Mouse (Mus musculus): ENCODE data around the gene Sfxn5. TPM values are rescaled to one million over a fixed set of nuclear protein-coding genes. Genes with fewer than 3 reads are reported as not detected.

Sfxn5 gene
- polyA plus RNA-seq, 2 experiments: 5.8 to 6.6 TPM

DNA sequence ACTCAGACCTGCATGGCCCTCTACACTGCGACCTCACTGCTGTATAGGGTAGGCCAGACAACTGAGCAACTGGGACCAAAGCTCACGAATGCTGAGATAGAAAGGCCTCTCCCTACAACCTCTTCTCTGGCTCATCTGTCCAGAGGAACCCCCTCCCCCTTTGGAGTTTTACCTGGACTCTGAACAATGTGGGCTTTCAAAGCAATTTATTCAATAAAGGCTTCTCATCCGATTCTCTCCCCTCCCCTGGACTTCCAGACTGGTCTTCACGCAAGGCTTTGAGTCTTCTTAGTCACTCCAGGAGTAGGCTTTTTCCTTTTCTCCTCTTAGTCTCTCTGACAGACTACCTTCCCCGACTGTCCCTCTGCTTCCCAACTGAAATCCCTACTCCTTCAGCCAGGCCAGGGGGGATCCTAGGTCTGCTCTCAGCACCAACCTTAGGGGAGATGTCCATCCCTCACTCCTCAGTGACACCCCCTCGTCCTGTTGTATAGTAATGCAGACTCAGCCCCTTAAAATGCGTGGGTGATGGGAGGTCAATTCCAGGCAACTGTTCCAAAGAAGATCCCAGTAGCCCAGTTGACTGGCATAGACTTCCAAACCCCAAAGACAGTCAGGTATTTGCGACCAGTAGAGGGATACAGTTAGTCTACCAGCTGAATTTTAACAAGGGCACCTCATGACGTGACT is 141.3 kb downstream of the Sfxn5 start:
- H3K27me3 ChIP-seq (ENCODE audit: control insufficient read depth, insufficient read depth, low read length): peaks cover 87% of the 10 kb centered on the region
- ATAC-seq (ENCODE audit: low FRiP score, low read depth): no peak
- no peak overlapping the region for H3K27ac ChIP-seq (replicated peaks; ENCODE audit: low read depth, low read length)
- DNase-seq (ENCODE audit: low spot score): no peak
- H3K9ac ChIP-seq (ENCODE audit: low read depth, low read length, severe bottlenecking): no peak overlapping the region
- peaks cover 20% of the 10 kb centered on the region for H3K4me1 ChIP-seq (ENCODE audit: control insufficient read depth, insufficient read depth, low read length)
- H3K4me2 ChIP-seq (replicated peaks; ENCODE audit: low read depth, low read length, severe bottlenecking): no peak overlapping the region
- no peaks in the 10 kb centered on the region for H3K9me3 ChIP-seq (ENCODE audit: control insufficient read depth, low read length)
- no peak for TF ChIP-seq POLR2A (IDR thresholded peaks at IDR 0.05; ENCODE audit: borderline replicate concordance, extremely low read depth, insufficient read depth, insufficient read length)
- no peak overlapping the region for H3K4me3 ChIP-seq (replicated peaks; ENCODE audit: low read length)
- H3K36me3 ChIP-seq (ENCODE audit: control insufficient read depth, insufficient read depth, low read length): no peaks in the 10 kb centered on the region
- WGBS: 20% methylated on average over 9 of the region's 9 CpGs

DNA sequence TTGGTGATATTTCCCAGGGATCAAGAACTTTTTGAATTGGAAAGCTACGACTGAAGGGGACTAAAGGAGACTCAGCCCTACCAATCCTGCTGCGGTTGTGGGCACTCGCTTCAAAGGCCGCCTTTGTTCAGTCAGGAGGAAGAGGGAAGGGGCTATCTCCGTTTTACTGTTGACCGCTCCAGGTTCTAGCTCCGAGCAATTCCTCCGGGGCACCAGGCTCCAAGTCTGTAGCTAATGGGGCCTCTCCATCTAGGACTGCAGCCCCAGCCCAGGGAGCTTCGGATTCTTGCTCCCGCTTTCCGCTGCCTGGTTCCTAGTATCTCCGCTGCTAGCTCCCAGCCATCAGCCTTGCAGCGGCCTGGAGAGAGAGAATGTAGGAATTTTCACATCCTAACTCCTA is 142.6 kb downstream of the Sfxn5 start:
- peak overlapping the region; percentile 55 for H3K4me2 ChIP-seq (replicated peaks; ENCODE audit: low read depth, low read length, severe bottlenecking)
- no peak overlapping the region for H3K27ac ChIP-seq (replicated peaks; ENCODE audit: low read depth, low read length)
- H3K4me3 ChIP-seq (replicated peaks; ENCODE audit: low read length): peak overlapping the region; percentile 36
- TF ChIP-seq POLR2A (IDR thresholded peaks at IDR 0.05; ENCODE audit: borderline replicate concordance, extremely low read depth, insufficient read depth, insufficient read length): no peak
- H3K9ac ChIP-seq (ENCODE audit: low read depth, low read length, severe bottlenecking): peak overlapping the region; percentile 1; the same call in 1 of the 2 replicates
- peaks cover 96% of the 10 kb centered on the region for H3K27me3 ChIP-seq (ENCODE audit: control insufficient read depth, insufficient read depth, low read length)
- H3K4me1 ChIP-seq (ENCODE audit: control insufficient read depth, insufficient read depth, low read length): peaks cover 20% of the 10 kb centered on the region
- 1% methylated on average over 13 of the region's 13 CpGs for WGBS
- H3K9me3 ChIP-seq (ENCODE audit: control insufficient read depth, low read length): no peaks in the 10 kb centered on the region
- peak; percentile 10 for DNase-seq (ENCODE audit: low spot score)
- no peak for ATAC-seq (ENCODE audit: low FRiP score, low read depth)
- no peaks in the 10 kb centered on the region for H3K36me3 ChIP-seq (ENCODE audit: control insufficient read depth, insufficient read depth, low read length)

DNA sequence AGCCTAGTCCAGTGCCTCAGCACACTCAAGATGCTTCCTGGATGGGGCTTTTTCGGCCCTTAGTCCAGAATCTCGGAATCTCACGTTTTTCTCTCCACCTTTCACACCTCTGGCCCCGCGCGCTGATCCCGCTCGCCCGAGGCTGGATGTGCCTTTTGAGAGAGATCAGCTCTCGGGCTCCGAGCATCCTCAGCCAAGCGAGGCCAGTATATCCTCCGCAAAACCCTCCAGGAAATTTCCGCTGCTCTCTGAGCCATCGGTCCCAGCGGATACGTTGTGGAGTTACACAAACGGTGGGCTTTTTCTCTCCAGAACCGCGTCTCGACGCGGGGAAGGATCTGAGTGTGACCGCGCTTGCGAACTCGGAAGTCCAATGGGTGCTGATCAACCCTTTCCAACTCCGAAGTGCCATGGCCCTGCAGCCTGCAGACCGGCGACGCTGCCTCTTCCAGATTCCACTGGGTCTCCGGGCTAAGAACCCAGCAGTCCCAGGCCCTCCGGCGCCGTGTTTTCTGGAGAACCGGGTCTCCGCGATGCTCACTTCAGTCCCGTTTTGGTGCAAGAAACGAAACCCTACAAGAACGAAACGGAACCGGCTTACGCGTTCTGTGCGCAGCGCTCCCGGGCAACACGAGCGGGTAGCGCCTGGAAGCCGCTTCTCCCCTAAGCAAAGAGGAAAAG is 143.2 kb downstream of the Sfxn5 start:
- WGBS: under 1% methylated on average over 52 of the region's 52 CpGs
- DNase-seq (ENCODE audit: low spot score) (peak; percentile 13), ATAC-seq (ENCODE audit: low FRiP score, low read depth) (no peak)
- Histone ChIP-seq H3K4me2 (replicated peaks; ENCODE audit: low read depth, low read length, severe bottlenecking) (peak overlapping the region; percentile 55), H3K27me3 (ENCODE audit: control insufficient read depth, insufficient read depth, low read length) (peaks cover 98% of the 10 kb centered on the region), H3K27ac (replicated peaks; ENCODE audit: low read depth, low read length) (no peak overlapping the region), H3K4me1 (ENCODE audit: control insufficient read depth, insufficient read depth, low read length) (peaks cover 20% of the 10 kb centered on the region), H3K9ac (ENCODE audit: low read depth, low read length, severe bottlenecking) (peak overlapping the region; percentile 1; the same call in 1 of the 2 replicates), H3K9me3 (ENCODE audit: control insufficient read depth, low read length) (no peaks in the 10 kb centered on the region), H3K36me3 (ENCODE audit: control insufficient read depth, insufficient read depth, low read length) (no peaks in the 10 kb centered on the region), H3K4me3 (replicated peaks; ENCODE audit: low read length) (peak overlapping the region; percentile 36)
- no peak for TF ChIP-seq POLR2A (IDR thresholded peaks at IDR 0.05; ENCODE audit: borderline replicate concordance, extremely low read depth, insufficient read depth, insufficient read length)

DNA sequence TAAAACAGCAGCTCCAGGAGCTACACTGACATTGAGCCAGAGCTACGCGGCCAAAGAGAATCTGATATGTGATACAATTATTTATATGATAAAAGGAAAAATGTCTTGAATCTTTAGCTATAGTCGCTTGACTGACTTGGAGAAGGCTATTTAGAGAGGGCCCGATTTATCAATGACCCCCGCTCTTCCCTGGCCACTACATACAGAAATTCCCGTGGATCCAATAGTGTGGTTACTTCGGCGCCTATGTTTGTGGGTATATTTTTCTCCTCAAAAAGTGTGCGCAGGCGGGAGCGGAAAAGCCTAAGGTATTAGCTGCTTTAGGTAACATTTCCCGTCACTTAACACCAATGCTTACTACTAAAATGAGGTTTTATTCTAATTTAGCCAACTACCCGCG is 143.9 kb downstream of the Sfxn5 start:
- no peak overlapping the region for H3K27ac ChIP-seq (replicated peaks; ENCODE audit: low read depth, low read length)
- 5% methylated on average over 14 of the region's 14 CpGs for WGBS
- no peak for DNase-seq (ENCODE audit: low spot score)
- peaks cover 95% of the 10 kb centered on the region for H3K27me3 ChIP-seq (ENCODE audit: control insufficient read depth, insufficient read depth, low read length)
- no peak overlapping the region for H3K9ac ChIP-seq (ENCODE audit: low read depth, low read length, severe bottlenecking)
- H3K4me1 ChIP-seq (ENCODE audit: control insufficient read depth, insufficient read depth, low read length): peaks cover 20% of the 10 kb centered on the region
- H3K36me3 ChIP-seq (ENCODE audit: control insufficient read depth, insufficient read depth, low read length): no peaks in the 10 kb centered on the region
- TF ChIP-seq POLR2A (IDR thresholded peaks at IDR 0.05; ENCODE audit: borderline replicate concordance, extremely low read depth, insufficient read depth, insufficient read length): no peak
- no peaks in the 10 kb centered on the region for H3K9me3 ChIP-seq (ENCODE audit: control insufficient read depth, low read length)
- ATAC-seq (ENCODE audit: low FRiP score, low read depth): no peak
- H3K4me2 ChIP-seq (replicated peaks; ENCODE audit: low read depth, low read length, severe bottlenecking): peak overlapping the region; percentile 55; the same call in 1 of the 2 replicates
- H3K4me3 ChIP-seq (replicated peaks; ENCODE audit: low read length): peak overlapping the region; percentile 36; the same call in 1 of the 2 replicates

DNA sequence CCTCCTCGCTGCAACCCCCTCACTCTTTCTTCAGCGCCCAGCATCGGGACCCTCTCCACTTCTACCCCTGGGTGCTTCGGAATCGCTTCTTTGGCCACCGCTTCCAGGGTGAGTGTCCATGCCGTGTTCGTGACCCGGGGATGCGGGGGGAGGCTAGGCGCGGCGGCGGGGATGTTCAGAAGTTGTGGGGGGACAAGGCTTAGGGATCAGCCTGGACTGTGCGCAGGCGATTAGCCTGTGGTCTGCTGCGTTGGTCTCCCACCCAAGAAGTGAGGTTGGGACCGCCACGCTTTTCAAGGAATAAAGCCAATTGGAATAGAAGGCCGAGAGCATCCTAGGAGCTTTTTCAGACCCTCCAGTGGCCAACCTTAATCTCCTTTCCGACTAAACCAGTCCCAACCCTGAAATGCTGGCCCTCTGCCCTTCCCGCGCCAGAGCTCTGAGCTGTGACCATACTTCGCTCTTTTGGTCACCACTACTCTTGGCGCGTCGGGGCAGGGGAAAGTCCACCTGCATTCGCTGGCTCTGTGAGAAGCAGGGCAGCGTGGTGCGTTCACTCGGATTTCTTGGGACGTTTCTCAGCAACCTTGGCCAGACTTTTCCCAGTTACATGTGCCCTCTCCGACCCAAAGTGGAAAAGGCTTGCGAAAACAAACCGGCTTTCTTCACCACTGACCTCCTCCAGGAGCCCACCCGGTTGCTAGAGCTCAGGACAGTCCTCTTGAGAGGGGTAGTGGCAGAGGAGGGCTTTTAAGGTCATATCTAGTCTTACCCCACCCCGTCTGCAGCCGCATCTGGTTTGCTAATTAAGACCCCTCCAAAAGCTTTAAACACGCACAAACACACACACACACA is 144.7 kb downstream of the Sfxn5 start:
- peak overlapping the region; percentile 60 for H3K4me2 ChIP-seq (replicated peaks; ENCODE audit: low read depth, low read length, severe bottlenecking)
- H3K27me3 ChIP-seq (ENCODE audit: control insufficient read depth, insufficient read depth, low read length): peaks cover 93% of the 10 kb centered on the region
- under 1% methylated on average over 39 of the region's 39 CpGs for WGBS
- no peaks in the 10 kb centered on the region for H3K36me3 ChIP-seq (ENCODE audit: control insufficient read depth, insufficient read depth, low read length)
- no peak for ATAC-seq (ENCODE audit: low FRiP score, low read depth)
- no peak overlapping the region for H3K9ac ChIP-seq (ENCODE audit: low read depth, low read length, severe bottlenecking)
- TF ChIP-seq POLR2A (IDR thresholded peaks at IDR 0.05; ENCODE audit: borderline replicate concordance, extremely low read depth, insufficient read depth, insufficient read length): no peak
- H3K27ac ChIP-seq (replicated peaks; ENCODE audit: low read depth, low read length): no peak overlapping the region
- no peak for DNase-seq (ENCODE audit: low spot score)
- peaks cover 20% of the 10 kb centered on the region for H3K4me1 ChIP-seq (ENCODE audit: control insufficient read depth, insufficient read depth, low read length)
- peak overlapping the region; percentile 39 for H3K4me3 ChIP-seq (replicated peaks; ENCODE audit: low read length)
- no peaks in the 10 kb centered on the region for H3K9me3 ChIP-seq (ENCODE audit: control insufficient read depth, low read length)
